Mouse (Mus musculus) gastrocnemius, postnatal 14 days (tissue): ENCODE measurements around the gene Muc2. TPM values are rescaled to one million over a fixed set of nuclear protein-coding genes. Genes with fewer than 3 reads are reported as not detected.
"Not testable (repeated sequence)": the region's sequence is repeated elsewhere in the genome, so short reads cannot be mapped to it uniquely, and the experiment has no call there.

Experiments
- DNase-seq: peaks from one replicate; pipeline ENCODE4 v3.0.0; 2021; ENCODE audit warnings: mixed read lengths
- intact Hi-C: fragments of 180-260 bp; cut with DNase I; formaldehyde crosslinking; loops from one replicate; pipeline ENCODE4 v1.15.1; 2025; ENCODE audit warnings: low total_unique reads
- long read RNA-seq, 2 experiments: library from polyadenylated mRNA; stranded (forward); transcript quantifications; one replicate each; pipeline ENCODE4 v2.0.0; 2021
- total RNA-seq, 2 experiments: library from RNA; stranded (reverse); gene quantifications; 2 replicates each; pipeline ENCODE4 v1.2.3; 2021

Muc2 gene
- under 1 TPM; 0.20 to 0.31 TPM for total RNA-seq
- long read RNA-seq, experiment 1 = 0 reads
- long read RNA-seq, experiment 2 = 0 reads

- intact Hi-C loops = no loop called here
These were observed at the start of gene Muc2 for GRCm38 (mm10) chr7:141690040-141690439. Gene Muc2, plus strand, starts transcription at chr7:141690340.

GRCm38 (mm10) chr7:141642375-141642774 is 47.8 kb upstream of the Muc2 start:
- intact Hi-C loops = no loop called here

More at GRCm38 (mm10) chr7:141690040-141690439, at the start of gene Muc2:
- no peak for DNase-seq

GRCm38 (mm10) chr7:141643160-141643559 is 47.0 kb upstream of the Muc2 start:
- no peak for DNase-seq
- intact Hi-C loops = no loop called here

More at GRCm38 (mm10) chr7:141642375-141642774, 47.8 kb upstream of the Muc2 start:
- DNase-seq = no peak

- intact Hi-C loops = no loop called here
- no peak for DNase-seq
These were observed 43.1 kb upstream of the Muc2 start for GRCm38 (mm10) chr7:141647083-141647482.

- intact Hi-C loops = no loop called here
- no peak for DNase-seq
These were observed 42.3 kb upstream of the Muc2 start for GRCm38 (mm10) chr7:141647815-141648214.

GRCm38 (mm10) chr7:141652191-141652590 is 37.9 kb upstream of the Muc2 start:
- intact Hi-C loops = no loop called here
- DNase-seq = no peak

- intact Hi-C loops = loop anchor here (5.0 kb wide), 1 partner anchor 178 kb away; no protein-coding TSS in a partner anchor
- no peak for DNase-seq
These were observed 29.8 kb upstream of the Muc2 start for GRCm38 (mm10) chr7:141660346-141660745.

- no peak for DNase-seq
- intact Hi-C loops = loop anchor here (5.0 kb wide), 1 partner anchor 179 kb away; no protein-coding TSS in a partner anchor
These were observed 28.7 kb upstream of the Muc2 start for GRCm38 (mm10) chr7:141661481-141661880.

GRCm38 (mm10) chr7:141662223-141662622 is 27.9 kb upstream of the Muc2 start:
- intact Hi-C loops = loop anchor here (5.0 kb wide), 1 partner anchor 180 kb away; no protein-coding TSS in a partner anchor
- no peak for DNase-seq

GRCm38 (mm10) chr7:141666190-141666589 is 23.9 kb upstream of the Muc2 start:
- peak; percentile 38 for DNase-seq
- intact Hi-C loops = no loop called here

- DNase-seq, intact Hi-C loops: not testable (repeated sequence)
These were observed 21.0 kb upstream of the Muc2 start for GRCm38 (mm10) chr7:141669097-141669496.

GRCm38 (mm10) chr7:141670999-141671398 is 19.1 kb upstream of the Muc2 start:
- intact Hi-C loops = no loop called here
- no peak for DNase-seq

GRCm38 (mm10) chr7:141671626-141672291 is 18.4 kb upstream of the Muc2 start:
- no peak for DNase-seq
- intact Hi-C loops = no loop called here

GRCm38 (mm10) chr7:141678922-141679321 is 11.2 kb upstream of the Muc2 start:
- intact Hi-C loops = no loop called here
- DNase-seq = no peak

- no peak for DNase-seq
- intact Hi-C loops = no loop called here
These were observed 2.8 kb upstream of the Muc2 start for GRCm38 (mm10) chr7:141687330-141687729.

- peak; percentile 13 for DNase-seq
- intact Hi-C loops = no loop called here
These were observed 3.6 kb downstream of the Muc2 start for GRCm38 (mm10) chr7:141693591-141694273.

- no peak for DNase-seq
- intact Hi-C loops = no loop called here
These were observed 4.1 kb downstream of the Muc2 start for GRCm38 (mm10) chr7:141694274-141694639.

GRCm38 (mm10) chr7:141696538-141696937 is 6.4 kb downstream of the Muc2 start:
- DNase-seq = no peak
- intact Hi-C loops = no loop called here

- no peak for DNase-seq
- intact Hi-C loops = no loop called here
These were observed 9.5 kb downstream of the Muc2 start for GRCm38 (mm10) chr7:141699556-141700220.

- intact Hi-C loops = no loop called here
- DNase-seq = no peak
These were observed 57.4 kb downstream of the Muc2 start for GRCm38 (mm10) chr7:141747451-141748100.
